Mouse (Mus musculus) kidney, embryonic 15.5 days (tissue): Measurements from ENCODE around the gene Piezo1. TPM values are rescaled to one million over a fixed set of nuclear protein-coding genes. Genes with fewer than 3 reads are reported as not detected.
A peak's percentile ranks its signal among the peaks of the same experiment; 100 is the strongest.

Source experiments
- ATAC-seq: fragments of 200-750 bp; cut with Nextera tagmentation; replicated peaks from 2 replicates; pipeline ENCODE4 v1.8.0; 2017; ENCODE audit warnings: moderate TSS enrichment; ENCODE audit not compliant: low FRiP score
- H3K27ac ChIP-seq: fragments of 300-500 bp; sonication (generic); 2 replicates; pipeline ENCODE4 v1.5.1; 2015; ENCODE audit warnings: mild to moderate bottlenecking, inconsistent platforms
- H3K27me3 ChIP-seq: fragments of 300-500 bp; sonication (generic); 2 replicates; pipeline ENCODE4 v1.6.1; 2015; ENCODE audit warnings: inconsistent platforms
- H3K36me3 ChIP-seq: fragments of 300-500 bp; sonication (generic); 2 replicates; pipeline ENCODE4 v1.6.1; 2015; ENCODE audit warnings: inconsistent platforms
- H3K4me1 ChIP-seq: fragments of 300-500 bp; sonication (generic); 2 replicates; pipeline ENCODE4 v1.6.1; 2015; ENCODE audit warnings: inconsistent platforms
- H3K4me2 ChIP-seq: fragments of 300-500 bp; sonication (generic); 2 replicates; pipeline ENCODE4 v1.6.1; 2015; ENCODE audit warnings: moderate library complexity, mild to moderate bottlenecking, inconsistent platforms
- H3K4me3 ChIP-seq: fragments of 300-500 bp; sonication (generic); replicated peaks from 2 replicates; pipeline ENCODE4 v1.5.1; 2015; ENCODE audit warnings: mild to moderate bottlenecking, inconsistent platforms
- H3K9ac ChIP-seq: fragments of 300-500 bp; sonication (generic); 2 replicates; pipeline ENCODE4 v1.6.1; 2015; ENCODE audit warnings: mild to moderate bottlenecking, inconsistent platforms
- H3K9me3 ChIP-seq: fragments of 300-500 bp; sonication (generic); replicated peaks from 2 replicates; pipeline ENCODE4 v1.6.1; 2016; ENCODE audit warnings: inconsistent platforms
- WGBS: fragments of 180-500 bp; shearing (Covaris S2); methylation state at CpG from one replicate; pipeline ENCODE4 v1.1.7; 2015; ENCODE audit warnings: mixed read lengths; 5-methylcytosine and 5-hydroxymethylcytosine counted together
- polyA plus RNA-seq: library from polyadenylated mRNA; unstranded; fragments of >200 nt; fragmentation: Nextera tagmentation; extraction: Ambion mirVana; gene quantifications from 2 replicates; pipeline ENCODE4 v1.2.1, GENCODE M21; 2015

Gene Piezo1
- polyA plus RNA-seq, 1 experiment from 2014 or later, result 17.8 TPM

DNA sequence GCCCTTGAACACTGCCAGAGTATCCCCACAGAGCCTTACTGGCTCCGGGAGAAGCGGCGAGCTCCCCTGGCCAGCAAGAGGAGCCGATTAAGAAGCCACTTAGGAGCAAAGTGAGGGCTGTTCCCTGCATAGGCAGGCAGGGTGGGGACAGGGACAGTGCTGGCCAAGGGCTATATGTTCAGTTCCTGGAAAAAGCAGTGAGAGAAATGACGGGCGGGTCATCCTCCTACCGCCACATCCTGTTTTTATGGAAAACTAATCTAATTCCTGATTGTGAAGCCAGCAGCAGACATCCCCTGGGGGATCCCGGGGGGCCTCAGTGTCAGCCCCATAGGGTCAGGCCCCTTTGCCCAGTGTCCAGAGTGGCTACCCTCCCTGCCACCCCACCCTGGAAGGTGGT, 19.8 kb downstream of the Piezo1 start:
- 63% methylated on average over 8 of the region's 8 CpGs for WGBS
- Histone ChIP-seq H3K9ac (no peak overlapping the region), H3K36me3 (no peaks in the 10 kb centered on the region; the same call in 1 of the 2 replicates), H3K9me3 (no peaks in the 10 kb centered on the region), H3K27me3 (no peaks in the 10 kb centered on the region), H3K4me3 (no peak overlapping the region), H3K4me1 (peaks cover 48% of the 10 kb centered on the region), H3K27ac (peak overlapping the region; percentile 52), H3K4me2 (no peak overlapping the region)
- no peak for ATAC-seq

DNA sequence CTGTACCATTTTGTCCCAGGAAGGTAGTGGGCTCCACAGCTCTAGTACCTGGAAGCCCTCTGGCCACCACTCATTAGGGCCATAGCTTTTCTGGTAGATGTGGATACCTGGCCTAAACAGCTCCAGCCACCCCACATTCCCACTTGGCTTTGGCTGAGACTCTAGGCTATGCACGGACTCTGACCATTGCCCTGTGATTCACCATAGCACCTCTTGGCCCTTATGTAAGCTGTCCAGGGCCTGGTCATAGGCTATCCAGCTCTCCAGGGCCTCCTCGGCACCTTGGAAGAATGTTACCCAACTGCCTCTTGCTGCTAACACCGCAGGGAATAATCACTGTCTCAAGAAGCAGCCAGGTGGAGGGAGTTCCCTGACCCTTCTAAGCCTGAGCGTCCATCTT, 22.0 kb downstream of the Piezo1 start:
- 90% methylated on average over 4 of the region's 4 CpGs for WGBS
- ATAC-seq, result no peak

DNA sequence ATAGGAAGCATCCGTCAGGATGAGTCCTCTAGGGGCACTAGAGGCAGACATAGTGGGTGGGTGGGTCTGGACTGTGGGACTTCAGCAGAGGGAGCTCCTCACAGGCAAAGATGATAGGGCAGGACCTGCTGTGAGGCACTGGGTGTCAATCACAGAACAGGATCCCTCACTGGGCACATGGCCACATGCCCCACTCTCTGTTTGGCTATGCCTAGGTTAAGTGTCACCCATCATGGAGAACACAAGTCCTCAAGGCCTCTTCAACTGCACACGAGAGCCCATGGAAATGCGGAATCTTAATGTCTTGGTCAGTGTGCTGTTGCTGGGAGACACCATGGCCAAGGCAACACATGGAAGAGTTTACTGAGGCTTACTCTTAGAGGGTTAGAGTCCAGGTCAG, 23.2 kb downstream of the Piezo1 start:
- peaks cover 70% of the 10 kb centered on the region for H3K4me1 ChIP-seq
- no peaks in the 10 kb centered on the region for H3K9me3 ChIP-seq
- no peak overlapping the region for H3K9ac ChIP-seq
- no peak overlapping the region for H3K4me2 ChIP-seq
- no peak overlapping the region for H3K4me3 ChIP-seq
- H3K27ac ChIP-seq, result no peak overlapping the region
- no peak for ATAC-seq
- no peaks in the 10 kb centered on the region; the same call in 1 of the 2 replicates for H3K36me3 ChIP-seq
- 87% methylated on average over 3 of the region's 3 CpGs for WGBS
- H3K27me3 ChIP-seq, result no peaks in the 10 kb centered on the region

More for the DNA sequence above, 22.0 kb downstream of the Piezo1 start:
- Histone ChIP-seq H3K9me3 (no peaks in the 10 kb centered on the region), H3K9ac (no peak overlapping the region), H3K27ac (no peak overlapping the region), H3K4me3 (no peak overlapping the region), H3K36me3 (no peaks in the 10 kb centered on the region; the same call in 1 of the 2 replicates), H3K27me3 (no peaks in the 10 kb centered on the region), H3K4me2 (no peak overlapping the region), H3K4me1 (peaks cover 63% of the 10 kb centered on the region)

DNA sequence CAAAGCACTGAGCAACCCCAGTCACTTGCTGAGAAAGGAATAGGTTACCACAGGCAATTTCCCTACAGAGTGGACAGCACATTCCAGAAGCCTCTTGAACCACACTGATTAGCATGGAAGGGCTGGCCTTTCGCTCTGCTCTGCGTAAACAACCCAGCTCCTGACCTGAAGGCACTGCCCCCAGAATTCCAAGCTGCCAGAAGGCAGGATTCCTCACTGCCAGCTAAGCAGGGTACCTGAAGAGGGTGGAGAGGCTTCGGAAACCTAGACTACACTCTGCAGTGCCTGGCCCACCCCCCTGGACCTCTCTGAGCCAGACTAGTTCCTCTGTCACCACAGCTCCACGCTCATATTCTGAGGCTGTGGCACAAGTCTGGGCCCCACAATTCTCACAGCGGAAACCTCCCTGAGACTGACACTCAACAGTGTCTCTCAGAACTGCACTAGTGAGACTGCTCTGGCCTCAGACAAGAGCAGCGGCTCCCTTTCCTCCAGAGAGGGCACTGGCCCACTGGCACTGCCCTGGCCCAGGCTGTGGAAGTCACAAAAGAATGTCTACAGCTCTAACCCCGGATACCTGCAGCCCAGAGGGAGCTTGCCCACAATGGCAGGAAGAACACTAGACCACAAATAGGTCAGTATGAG, 24.5 kb downstream of the Piezo1 start:
- Histone ChIP-seq H3K9me3 (no peaks in the 10 kb centered on the region), H3K36me3 (no peaks in the 10 kb centered on the region), H3K4me3 (no peak overlapping the region), H3K9ac (no peak overlapping the region), H3K27ac (peak overlapping the region; percentile 87), H3K4me2 (no peak overlapping the region), H3K4me1 (peaks cover 66% of the 10 kb centered on the region), H3K27me3 (no peaks in the 10 kb centered on the region)
- ATAC-seq, result peak; percentile 12; the same call in 1 of the 2 replicates
- WGBS, result 51% methylated on average over 7 of the region's 7 CpGs

DNA sequence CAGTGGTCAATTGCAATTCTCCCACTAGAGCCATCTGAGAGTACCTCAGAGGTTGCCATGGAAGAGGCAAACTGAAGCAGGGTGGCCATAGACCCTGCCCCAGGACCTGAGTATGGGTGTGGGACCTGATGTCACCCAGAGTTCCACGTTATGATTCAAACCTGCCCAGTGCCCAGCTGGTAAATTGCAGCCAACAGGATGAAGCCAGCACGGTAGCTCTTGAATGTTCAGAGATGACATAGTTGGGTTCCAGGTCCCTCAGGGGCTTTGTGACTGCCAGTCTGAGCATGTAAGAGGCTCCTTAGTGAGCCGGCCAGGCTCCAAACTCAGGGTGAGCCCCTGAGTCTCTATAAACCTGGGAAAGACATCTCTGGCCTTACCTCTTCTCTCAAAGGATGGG, 25.0 kb downstream of the Piezo1 start:
- no peaks in the 10 kb centered on the region for H3K36me3 ChIP-seq
- no peak for ATAC-seq
- peak overlapping the region; percentile 87 for H3K27ac ChIP-seq
- H3K4me1 ChIP-seq, result peaks cover 60% of the 10 kb centered on the region
- no peak overlapping the region for H3K4me3 ChIP-seq
- H3K27me3 ChIP-seq, result no peaks in the 10 kb centered on the region
- H3K4me2 ChIP-seq, result no peak overlapping the region
- no peaks in the 10 kb centered on the region for H3K9me3 ChIP-seq
- no peak overlapping the region for H3K9ac ChIP-seq
- WGBS, result 63% methylated on average over 3 of the region's 3 CpGs

DNA sequence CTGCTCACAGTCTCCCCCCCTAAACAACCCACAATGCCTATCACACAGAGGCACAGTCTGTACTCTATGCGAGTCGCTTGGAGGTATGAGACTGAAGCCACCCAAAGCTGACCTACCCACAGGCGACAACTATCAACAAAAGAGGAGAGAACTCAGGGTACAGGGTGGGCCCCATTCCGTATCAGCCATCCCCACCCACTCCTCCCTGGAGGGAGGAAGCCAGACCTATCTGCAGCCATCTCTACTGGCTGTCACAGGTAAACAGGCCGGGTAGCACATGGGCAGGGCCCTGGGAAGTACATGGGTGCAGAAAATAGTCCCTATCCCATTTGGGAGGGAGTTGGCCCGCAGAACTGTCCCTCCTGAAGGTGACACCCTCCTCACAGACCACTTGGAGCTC, 26.1 kb downstream of the Piezo1 start:
- H3K9me3 ChIP-seq, result no peaks in the 10 kb centered on the region
- H3K4me2 ChIP-seq, result no peak overlapping the region
- peak overlapping the region; percentile 87 for H3K27ac ChIP-seq
- WGBS, result 73% methylated on average over 6 of the region's 6 CpGs
- no peak overlapping the region for H3K4me3 ChIP-seq
- H3K9ac ChIP-seq, result no peak overlapping the region
- H3K4me1 ChIP-seq, result peaks cover 65% of the 10 kb centered on the region
- ATAC-seq, result no peak
- no peaks in the 10 kb centered on the region for H3K36me3 ChIP-seq
- no peaks in the 10 kb centered on the region for H3K27me3 ChIP-seq

DNA sequence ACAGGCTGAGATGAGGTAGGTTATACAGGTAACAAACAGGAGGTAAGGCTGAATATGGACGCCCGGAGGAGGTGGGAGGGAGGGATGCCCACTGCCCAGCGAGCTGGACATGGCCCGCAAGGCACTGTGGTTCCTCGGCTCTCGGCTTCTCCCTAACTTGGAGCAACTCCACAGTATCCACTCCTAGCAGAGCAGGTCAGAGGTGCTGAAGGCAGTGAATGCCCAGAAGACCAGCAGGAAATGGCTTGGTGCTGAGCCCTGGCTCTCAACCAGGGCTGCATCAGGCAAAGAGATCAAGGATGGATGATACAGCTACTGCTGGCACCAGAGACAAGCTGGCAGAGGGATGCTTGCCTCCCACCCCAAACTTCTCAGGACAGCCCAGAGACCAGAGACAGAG, 26.6 kb downstream of the Piezo1 start:
- H3K27ac ChIP-seq, result peak overlapping the region; percentile 87
- H3K4me2 ChIP-seq, result no peak overlapping the region
- no peak overlapping the region for H3K4me3 ChIP-seq
- no peaks in the 10 kb centered on the region for H3K9me3 ChIP-seq
- 45% methylated on average over 6 of the region's 6 CpGs for WGBS
- no peaks in the 10 kb centered on the region for H3K36me3 ChIP-seq
- peaks cover 70% of the 10 kb centered on the region for H3K4me1 ChIP-seq
- 0 out of 2 replicates have a peak, but pooled peaks have one; percentile 30 for ATAC-seq
- H3K9ac ChIP-seq, result no peak overlapping the region
- H3K27me3 ChIP-seq, result no peaks in the 10 kb centered on the region

DNA sequence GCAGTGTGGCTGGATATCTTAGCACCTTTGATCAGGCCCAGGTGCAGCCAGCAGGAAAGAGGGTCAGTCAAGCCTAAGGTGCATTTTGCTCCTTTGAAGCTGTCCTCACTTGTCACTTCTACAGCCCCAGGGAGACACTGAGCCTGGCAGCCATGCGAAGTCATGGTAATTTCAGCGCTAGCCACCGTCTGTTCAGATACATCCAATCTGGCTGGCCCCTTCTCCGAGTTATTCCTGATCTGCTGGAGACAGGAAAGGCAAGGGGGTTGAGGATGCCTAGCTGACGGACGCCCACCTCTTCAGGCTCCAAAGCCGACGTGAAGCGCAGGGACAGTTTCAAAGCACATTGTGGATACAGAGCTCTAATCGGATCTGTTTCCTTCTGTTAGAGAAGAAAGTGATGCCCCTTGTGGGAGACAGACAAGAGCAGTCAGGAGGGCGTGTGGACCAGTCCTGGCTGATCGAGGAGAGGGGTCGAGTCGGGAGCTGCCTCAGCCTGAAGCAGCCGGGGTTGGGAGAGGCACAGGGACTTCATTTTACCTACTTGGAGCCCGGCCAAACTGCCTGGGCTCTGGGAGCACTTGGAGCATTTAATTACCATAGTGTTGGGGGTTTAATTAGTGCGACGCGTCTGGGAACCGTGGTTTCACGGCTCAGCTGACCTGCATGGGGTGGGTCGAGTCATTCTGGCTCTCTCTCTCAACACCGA, 27.3 kb downstream of the Piezo1 start:
- peaks cover 74% of the 10 kb centered on the region for H3K4me1 ChIP-seq
- WGBS, result 13% methylated on average over 23 of the region's 23 CpGs
- peak overlapping the region; percentile 47 for H3K4me2 ChIP-seq
- no peaks in the 10 kb centered on the region for H3K9me3 ChIP-seq
- H3K36me3 ChIP-seq, result no peaks in the 10 kb centered on the region
- H3K27me3 ChIP-seq, result no peaks in the 10 kb centered on the region
- peak overlapping the region; percentile 87 for H3K27ac ChIP-seq
- ATAC-seq, result no peak
- peak overlapping the region; percentile 38; the same call in 1 of the 2 replicates for H3K9ac ChIP-seq
- H3K4me3 ChIP-seq, result no peak overlapping the region

DNA sequence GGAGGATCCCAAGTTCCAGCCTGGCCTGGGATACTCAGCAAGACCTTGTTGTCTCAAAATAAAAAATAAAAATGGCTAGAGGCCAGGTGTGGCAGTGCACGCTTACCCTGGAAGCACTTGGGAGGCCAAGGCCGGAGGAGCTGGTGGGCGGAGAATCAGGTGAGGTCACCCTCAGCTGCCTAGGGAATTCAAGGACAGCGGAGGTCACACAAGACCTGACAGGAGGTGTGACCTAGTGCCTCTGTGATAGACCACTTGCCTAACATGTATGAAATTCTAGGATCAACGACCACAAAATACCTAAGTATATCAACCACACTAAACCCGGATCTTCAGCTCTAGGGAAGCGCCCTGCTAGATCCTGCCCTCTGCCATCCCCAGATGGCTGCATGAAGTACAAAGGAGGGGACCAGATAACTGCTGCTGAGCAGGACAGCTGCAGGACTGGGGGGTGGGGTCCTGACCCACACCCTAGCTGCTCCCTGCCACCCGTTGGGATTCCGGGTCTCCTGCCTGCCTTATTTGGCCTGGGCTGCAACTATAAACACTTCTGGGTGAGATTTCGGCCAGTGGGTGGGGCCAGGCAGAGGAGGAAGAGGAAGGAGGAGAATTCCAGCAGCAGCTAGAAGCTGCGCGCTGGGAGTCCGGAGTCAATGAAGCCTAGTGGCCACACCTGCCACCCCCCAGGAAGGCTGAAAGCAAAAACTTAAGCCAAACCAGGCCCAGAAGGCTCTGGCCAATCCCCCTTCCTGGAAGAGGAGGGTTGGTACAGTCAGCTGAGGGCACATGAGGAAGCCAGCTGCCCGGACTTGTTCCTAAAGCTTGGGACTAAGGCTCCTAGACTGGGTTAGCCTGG, 28.1 kb downstream of the Piezo1 start:
- 40% methylated on average over 14 of the region's 14 CpGs for WGBS
- no peaks in the 10 kb centered on the region for H3K27me3 ChIP-seq
- H3K4me3 ChIP-seq, result no peak overlapping the region
- no peaks in the 10 kb centered on the region for H3K36me3 ChIP-seq
- ATAC-seq, result peak; percentile 26; the same call in 1 of the 2 replicates
- H3K4me2 ChIP-seq, result peak overlapping the region; percentile 47
- H3K9me3 ChIP-seq, result no peaks in the 10 kb centered on the region
- H3K27ac ChIP-seq, result peak overlapping the region; percentile 87
- H3K9ac ChIP-seq, result no peak overlapping the region; the same call in 1 of the 2 replicates
- H3K4me1 ChIP-seq, result peaks cover 82% of the 10 kb centered on the region

DNA sequence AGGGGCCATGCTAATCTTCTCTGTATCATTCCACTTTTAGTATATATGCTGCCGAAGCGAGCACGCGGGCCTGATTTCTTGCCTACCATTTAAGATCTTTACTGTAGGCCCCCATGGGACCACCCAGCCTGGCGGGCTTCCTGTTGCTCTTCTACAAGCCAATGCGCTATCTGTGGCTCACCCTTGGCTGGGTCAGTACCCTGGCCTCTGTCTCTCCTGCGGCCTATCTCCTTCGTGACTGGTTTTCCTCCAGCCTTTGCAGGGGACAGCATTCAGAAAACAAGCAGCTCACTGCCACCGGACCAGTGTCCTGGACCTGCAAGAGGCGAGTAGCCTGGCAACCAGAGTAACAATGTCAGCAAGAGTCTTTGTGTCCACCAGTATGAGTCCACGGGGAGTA, 30.5 kb downstream of the Piezo1 start:
- Histone ChIP-seq H3K9me3 (no peaks in the 10 kb centered on the region), H3K4me2 (no peak overlapping the region), H3K36me3 (no peaks in the 10 kb centered on the region), H3K27ac (peak overlapping the region; percentile 78), H3K4me1 (peaks cover 83% of the 10 kb centered on the region), H3K27me3 (no peaks in the 10 kb centered on the region), H3K4me3 (no peak overlapping the region), H3K9ac (no peak overlapping the region)
- no peak for ATAC-seq
- 77% methylated on average over 11 of the region's 11 CpGs for WGBS

DNA sequence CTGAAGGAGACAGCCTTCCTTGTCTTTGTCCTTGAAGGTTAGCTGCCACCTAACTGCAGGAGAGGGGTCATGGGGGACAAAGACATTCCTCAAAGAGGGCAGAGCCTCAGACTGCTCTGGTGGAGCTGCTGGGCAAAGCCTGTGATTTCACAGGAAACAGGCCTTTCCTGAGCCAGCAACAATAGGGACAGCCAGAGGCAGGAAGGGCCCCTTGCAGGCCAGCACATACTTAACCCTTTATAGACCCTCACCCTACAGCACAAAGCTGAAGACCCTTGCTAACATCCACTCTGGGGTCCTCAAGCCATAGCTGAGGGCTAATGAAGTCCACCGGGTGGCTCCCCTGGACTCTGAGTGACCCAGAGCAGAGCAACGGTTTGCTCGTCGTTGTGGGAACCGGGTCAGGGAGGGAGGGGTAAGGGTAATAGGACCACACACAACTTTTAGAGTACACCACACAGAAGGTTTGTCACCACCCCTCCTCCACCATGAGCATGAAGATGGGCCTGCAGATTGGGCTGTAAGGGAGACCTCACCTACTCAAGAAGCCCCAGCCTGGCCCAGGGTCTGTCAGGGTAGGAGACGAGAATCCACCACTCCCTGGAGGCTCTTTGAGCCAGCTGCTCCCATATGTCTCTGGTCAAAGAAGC, 33.5 kb downstream of the Piezo1 start:
- Histone ChIP-seq H3K27me3 (no peaks in the 10 kb centered on the region), H3K27ac (peak overlapping the region; percentile 88), H3K4me1 (peaks cover 70% of the 10 kb centered on the region), H3K4me3 (no peak overlapping the region), H3K4me2 (peak overlapping the region; percentile 30; the same call in 1 of the 2 replicates), H3K9me3 (no peaks in the 10 kb centered on the region), H3K9ac (no peak overlapping the region; the same call in 1 of the 2 replicates), H3K36me3 (peaks cover 3% of the 10 kb centered on the region; the same call in 1 of the 2 replicates)
- 13% methylated on average over 6 of the region's 6 CpGs for WGBS
- ATAC-seq, result peak; percentile 52; the same call in 1 of the 2 replicates
